Mouse (Mus musculus) intestine, postnatal 0 days (tissue): ENCODE measurements around the gene Ccdc106. TPM values are rescaled to one million over a fixed set of nuclear protein-coding genes. Genes with fewer than 3 reads are reported as not detected.
A peak's percentile ranks its signal among the peaks of the same experiment; 100 is the strongest.

Experiments
- ATAC-seq: fragments of 200-750 bp; cut with Nextera tagmentation; 2 replicates; pipeline ENCODE4 v1.8.0; 2017; ENCODE audit warnings: mild to moderate bottlenecking, moderate TSS enrichment, moderate library complexity
- H3K27ac ChIP-seq: fragments of 300-500 bp; sonication (generic); 2 replicates; pipeline ENCODE4 v1.5.1; 2014; ENCODE audit warnings: mild to moderate bottlenecking, low read depth, low read length, moderate library complexity
- H3K27me3 ChIP-seq: fragments of 300-500 bp; sonication (generic); replicated peaks from 2 replicates; pipeline ENCODE4 v1.6.1; 2014; ENCODE audit warnings: low read length, mixed read lengths; ENCODE audit not compliant: control insufficient read depth, insufficient read depth
- H3K36me3 ChIP-seq: fragments of 300-500 bp; sonication (generic); 2 replicates; pipeline ENCODE4 v1.6.1; 2014; ENCODE audit warnings: mild to moderate bottlenecking, moderate library complexity; ENCODE audit not compliant: control insufficient read depth, insufficient read depth
- H3K4me1 ChIP-seq: fragments of 300-500 bp; sonication (generic); replicated peaks from 2 replicates; pipeline ENCODE4 v1.6.1; 2014; ENCODE audit warnings: antibody characterized with exemption, low read length, mixed read lengths; ENCODE audit not compliant: control insufficient read depth, insufficient read depth
- H3K4me2 ChIP-seq: fragments of 300-500 bp; sonication (generic); replicated peaks from 2 replicates; pipeline ENCODE4 v1.6.1; 2014; ENCODE audit warnings: low read depth, mild to moderate bottlenecking, moderate library complexity
- H3K4me3 ChIP-seq: fragments of 300-500 bp; sonication (generic); 2 replicates; pipeline ENCODE4 v1.5.1; 2014; ENCODE audit warnings: low read depth, low read length
- H3K9ac ChIP-seq: fragments of 300-500 bp; sonication (generic); 2 replicates; pipeline ENCODE4 v1.6.1; 2014; ENCODE audit warnings: mild to moderate bottlenecking, low read depth, low read length
- H3K9me3 ChIP-seq: fragments of 300-500 bp; sonication (generic); 2 replicates; pipeline ENCODE4 v1.6.1; 2016; ENCODE audit warnings: mixed run types; ENCODE audit not compliant: control insufficient read depth
- CTCF ChIP-seq: sonication (generic); IDR thresholded peaks from 2 replicates; pipeline ENCODE4 v1.5.1; 2016; ENCODE audit warnings: low read depth, mild to moderate bottlenecking, control low read depth, antibody characterized with exemption, moderate library complexity
- WGBS: fragments of 180-500 bp; shearing (Covaris S2); extraction: QIAGEN DNeasy Blood & Tissue Kit; methylation state at CpG from one replicate; pipeline ENCODE4 v1.1.7; 2014; 5-methylcytosine and 5-hydroxymethylcytosine counted together
- polyA plus RNA-seq: library from polyadenylated mRNA; unstranded; fragments of >200 nt; fragmentation: Nextera tagmentation; extraction: Ambion mirVana; gene quantifications from 2 replicates; pipeline ENCODE4 v1.2.1, GENCODE M21; 2015

The Ccdc106 gene
- polyA plus RNA-seq, 1 experiment from 2014 or later = 8.8 TPM

- Histone ChIP-seq H3K4me2 (peak overlapping the region; percentile 67), H3K4me3 (peak overlapping the region; percentile 68), H3K27ac (peak overlapping the region; percentile 100), H3K36me3 (peaks cover 15% of the 10 kb centered on the region), H3K9me3 (no peaks in the 10 kb centered on the region), H3K27me3 (no peaks in the 10 kb centered on the region), H3K9ac (peak overlapping the region; percentile 88; the same call in 1 of the 2 replicates), H3K4me1 (0 out of 2 replicates have a peak, but pooled peaks cover 3% of the 10 kb centered on the region)
- TF ChIP-seq CTCF = no peak
- 14% methylated on average over 5 of the region's 5 CpGs for WGBS
- ATAC-seq = no peak
Observed at GRCm38 (mm10) chr7:5038940-5039339, 18.6 kb downstream of the Ccdc106 start.

GRCm38 (mm10) chr7:5044981-5045380, 24.6 kb downstream of the Ccdc106 start:
- ATAC-seq = no peak
- no peak overlapping the region for H3K4me3 ChIP-seq
- no peaks in the 10 kb centered on the region for H3K27me3 ChIP-seq
- H3K9me3 ChIP-seq = no peaks in the 10 kb centered on the region
- H3K4me1 ChIP-seq = no peaks in the 10 kb centered on the region
- no peak overlapping the region for H3K27ac ChIP-seq
- no peak overlapping the region for H3K9ac ChIP-seq
- TF ChIP-seq CTCF = no peak
- no peaks in the 10 kb centered on the region for H3K36me3 ChIP-seq
- 69% methylated on average over 2 of the region's 2 CpGs for WGBS
- H3K4me2 ChIP-seq = no peak overlapping the region

GRCm38 (mm10) chr7:5046112-5046511, 25.8 kb downstream of the Ccdc106 start:
- TF ChIP-seq CTCF = peak; percentile 32; the same call in 1 of the 2 replicates
- Histone ChIP-seq H3K4me1 (no peaks in the 10 kb centered on the region), H3K36me3 (no peaks in the 10 kb centered on the region), H3K27ac (no peak overlapping the region), H3K9me3 (no peaks in the 10 kb centered on the region), H3K4me2 (no peak overlapping the region), H3K9ac (no peak overlapping the region), H3K4me3 (no peak overlapping the region), H3K27me3 (no peaks in the 10 kb centered on the region)
- WGBS = 70% methylated on average over 2 of the region's 2 CpGs
- ATAC-seq = no peak

- Histone ChIP-seq H3K4me1 (no peaks in the 10 kb centered on the region), H3K27ac (no peak overlapping the region), H3K9ac (no peak overlapping the region), H3K4me2 (no peak overlapping the region), H3K27me3 (peaks cover 7% of the 10 kb centered on the region; the same call in 1 of the 2 replicates), H3K4me3 (no peak overlapping the region), H3K36me3 (no peaks in the 10 kb centered on the region), H3K9me3 (no peaks in the 10 kb centered on the region)
- peak; percentile 64 for TF ChIP-seq CTCF
- no peak for ATAC-seq
- WGBS = 25% methylated on average over 2 of the region's 2 CpGs
Observed at GRCm38 (mm10) chr7:5047313-5047712, 27.0 kb downstream of the Ccdc106 start.

GRCm38 (mm10) chr7:5051193-5052192, 31.1 kb downstream of the Ccdc106 start, which contains the start of gene Zfp580:
TSS of gene Zfp580 (plus strand) at chr7:5051538.
- H3K9me3 ChIP-seq = no peaks in the 10 kb centered on the region
- peak within 1 kb of the TSS; percentile 57 for H3K4me3 ChIP-seq
- no peak for TF ChIP-seq CTCF
- 1% methylated on average over 65 of the region's 65 CpGs for WGBS
- peaks cover 48% of the 10 kb centered on the region for H3K27me3 ChIP-seq
- H3K9ac ChIP-seq = peak within 1 kb of the TSS; percentile 60
- ATAC-seq = peak; percentile 68
- no peaks in the 10 kb centered on the region for H3K4me1 ChIP-seq
- no peaks in the 10 kb centered on the region for H3K36me3 ChIP-seq
- H3K4me2 ChIP-seq = peak within 1 kb of the TSS; percentile 89
- H3K27ac ChIP-seq = no peak within 1 kb of the TSS

- WGBS = 4% methylated on average over 9 of the region's 12 CpGs
- H3K4me3 ChIP-seq = peak overlapping the region; percentile 57
- no peak for ATAC-seq
- no peak overlapping the region for H3K27ac ChIP-seq
- no peaks in the 10 kb centered on the region for H3K9me3 ChIP-seq
- no peaks in the 10 kb centered on the region for H3K4me1 ChIP-seq
- H3K36me3 ChIP-seq = no peaks in the 10 kb centered on the region
- TF ChIP-seq CTCF = no peak
- no peak overlapping the region for H3K9ac ChIP-seq
- H3K4me2 ChIP-seq = peak overlapping the region; percentile 89
- H3K27me3 ChIP-seq = peaks cover 57% of the 10 kb centered on the region
Observed at GRCm38 (mm10) chr7:5052438-5052837, 32.1 kb downstream of the Ccdc106 start.
